Mouse (Mus musculus) hindbrain, embryonic 13.5 days (tissue): ENCODE measurements around the gene Hid1. TPM values are rescaled to one million over a fixed set of nuclear protein-coding genes. Genes with fewer than 3 reads are reported as not detected.
A peak's percentile ranks its signal among the peaks of the same experiment; 100 is the strongest.

Experiments
- ATAC-seq: fragments of 200-750 bp; cut with Nextera tagmentation; 2 replicates; pipeline ENCODE4 v1.8.0; 2017; ENCODE audit warnings: moderate TSS enrichment; ENCODE audit not compliant: low FRiP score
- H3K27ac ChIP-seq: fragments of 300-500 bp; sonication (generic); 2 replicates; pipeline ENCODE4 v1.5.1; 2015; ENCODE audit warnings: inconsistent platforms, mild to moderate bottlenecking, moderate library complexity
- H3K27me3 ChIP-seq: fragments of 300-500 bp; sonication (generic); 2 replicates; pipeline ENCODE4 v1.6.1; 2015; ENCODE audit warnings: mild to moderate bottlenecking, inconsistent platforms
- H3K36me3 ChIP-seq: fragments of 300-500 bp; sonication (generic); 2 replicates; pipeline ENCODE4 v1.6.1; 2015; ENCODE audit warnings: mild to moderate bottlenecking, inconsistent platforms
- H3K4me1 ChIP-seq: fragments of 300-500 bp; sonication (generic); replicated peaks from 2 replicates; pipeline ENCODE4 v1.6.1; 2015; ENCODE audit warnings: inconsistent platforms
- H3K4me2 ChIP-seq: fragments of 300-500 bp; sonication (generic); 2 replicates; pipeline ENCODE4 v1.6.1; 2015; ENCODE audit warnings: inconsistent platforms, mild to moderate bottlenecking, moderate library complexity
- H3K4me3 ChIP-seq: fragments of 300-500 bp; sonication (generic); 2 replicates; pipeline ENCODE4 v1.5.1; 2015; ENCODE audit warnings: mild to moderate bottlenecking, inconsistent platforms
- H3K9ac ChIP-seq: fragments of 300-500 bp; sonication (generic); 2 replicates; pipeline ENCODE4 v1.6.1; 2015; ENCODE audit warnings: mild to moderate bottlenecking, inconsistent platforms
- H3K9me3 ChIP-seq: fragments of 300-500 bp; sonication (generic); 2 replicates; pipeline ENCODE4 v1.6.1; 2016; ENCODE audit warnings: inconsistent platforms
- WGBS: fragments of 180-500 bp; shearing (Covaris S2); methylation state at CpG from one replicate; pipeline ENCODE4 v1.1.7; 2015; 5-methylcytosine and 5-hydroxymethylcytosine counted together
- polyA plus RNA-seq: library from polyadenylated mRNA; unstranded; fragments of >200 nt; fragmentation: Nextera tagmentation; extraction: Ambion mirVana; gene quantifications from 2 replicates; pipeline ENCODE4 v1.2.1, GENCODE M21; 2015

Gene Hid1
- polyA plus RNA-seq, 1 experiment from 2014 or later = 42.9 TPM

- no peaks in the 10 kb centered on the region for H3K9me3 ChIP-seq
- no peak overlapping the region for H3K9ac ChIP-seq
- peaks cover 46% of the 10 kb centered on the region for H3K27me3 ChIP-seq
- peaks cover 16% of the 10 kb centered on the region for H3K4me1 ChIP-seq
- H3K36me3 ChIP-seq = no peaks in the 10 kb centered on the region
- H3K4me3 ChIP-seq = no peak overlapping the region
- no peak overlapping the region for H3K27ac ChIP-seq
- no peak overlapping the region for H3K4me2 ChIP-seq
- WGBS = 48% methylated on average over 2 of the region's 2 CpGs
- ATAC-seq = no peak
These were observed 5.2 kb upstream of the Hid1 start for GRCm38 (mm10) chr11:115372737-115373136.

DNA sequence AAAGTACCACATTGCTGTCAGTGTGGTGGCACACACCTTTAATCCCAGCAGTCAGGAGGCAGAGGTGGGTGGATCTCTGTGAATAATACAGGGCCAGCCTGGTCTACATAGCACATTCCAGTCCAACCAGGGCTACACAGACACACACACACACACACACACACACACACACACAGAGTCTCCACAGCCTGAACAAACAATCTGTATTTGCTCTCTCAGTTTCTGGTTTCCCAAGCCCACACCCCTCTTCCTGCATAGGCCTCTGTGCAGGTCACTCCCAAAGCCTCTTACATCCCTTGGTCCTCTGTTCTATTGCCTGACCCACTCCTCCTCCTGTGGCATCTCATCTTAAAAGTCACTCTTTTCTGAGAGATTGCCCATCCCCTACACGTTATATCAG is 4.5 kb upstream of the Hid1 start:
- Histone ChIP-seq H3K9me3 (no peaks in the 10 kb centered on the region), H3K27me3 (peaks cover 46% of the 10 kb centered on the region), H3K27ac (no peak overlapping the region), H3K9ac (no peak overlapping the region), H3K4me3 (no peak overlapping the region), H3K4me2 (no peak overlapping the region), H3K4me1 (peaks cover 20% of the 10 kb centered on the region), H3K36me3 (no peaks in the 10 kb centered on the region)
- 69% methylated on average over 1 of the region's 1 CpGs for WGBS
- no peak for ATAC-seq

GRCm38 (mm10) chr11:115371354-115371753 is 3.8 kb upstream of the Hid1 start:
- H3K27me3 ChIP-seq = peaks cover 42% of the 10 kb centered on the region
- 48% methylated on average over 8 of the region's 8 CpGs for WGBS

GRCm38 (mm10) chr11:115370368-115370767 is 2.8 kb upstream of the Hid1 start:
- Histone ChIP-seq H3K4me2 (no peak overlapping the region), H3K4me1 (peaks cover 36% of the 10 kb centered on the region), H3K9me3 (no peaks in the 10 kb centered on the region), H3K9ac (no peak overlapping the region), H3K27me3 (peaks cover 39% of the 10 kb centered on the region), H3K4me3 (no peak overlapping the region), H3K36me3 (no peaks in the 10 kb centered on the region), H3K27ac (no peak overlapping the region)
- ATAC-seq = no peak
- WGBS = 57% methylated on average over 7 of the region's 7 CpGs

More at GRCm38 (mm10) chr11:115371354-115371753, 3.8 kb upstream of the Hid1 start:
- Histone ChIP-seq H3K27ac (no peak overlapping the region), H3K9ac (no peak overlapping the region; the same call in 1 of the 2 replicates), H3K4me3 (no peak overlapping the region), H3K4me2 (no peak overlapping the region), H3K36me3 (no peaks in the 10 kb centered on the region), H3K4me1 (peaks cover 26% of the 10 kb centered on the region), H3K9me3 (no peaks in the 10 kb centered on the region)
- ATAC-seq = no peak

DNA sequence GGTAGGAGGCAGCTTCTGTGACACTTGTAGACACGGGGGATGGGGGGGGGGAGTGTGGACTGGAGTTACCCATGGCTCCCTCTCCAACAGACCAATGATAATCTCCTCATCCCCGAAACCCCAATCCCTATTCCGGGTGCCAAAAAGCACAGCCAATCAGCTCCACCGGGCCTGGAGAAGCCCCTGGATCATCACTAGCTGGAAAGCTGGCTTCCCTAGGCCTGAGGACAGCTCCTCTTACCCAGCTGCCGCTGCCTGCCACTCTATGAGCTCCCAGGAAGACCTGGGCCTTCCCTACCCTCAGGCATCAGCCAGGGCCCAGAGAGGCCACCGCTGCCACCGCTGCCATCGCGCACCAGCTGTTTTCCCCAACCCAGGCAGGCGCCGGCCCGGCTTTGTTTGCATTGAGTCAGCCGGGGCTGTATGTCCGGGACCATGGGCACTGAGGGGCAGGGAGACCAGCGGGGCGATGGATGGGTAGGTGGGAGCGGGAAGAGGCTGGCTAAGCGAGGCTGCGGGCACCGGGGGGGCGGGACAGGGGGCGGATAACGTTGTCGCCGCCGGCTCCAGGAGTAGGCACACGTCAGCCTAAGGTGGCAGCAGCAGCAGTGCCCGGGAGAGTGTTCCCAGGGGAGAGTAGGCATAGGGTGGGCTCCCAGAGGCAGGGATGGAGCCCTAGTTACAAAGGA is 706 bp downstream of the Hid1 start:
- Histone ChIP-seq H3K9me3 (no peaks in the 10 kb centered on the region), H3K36me3 (no peaks in the 10 kb centered on the region), H3K9ac (peak overlapping the region; percentile 92), H3K4me2 (peak overlapping the region; percentile 93), H3K27ac (peak overlapping the region; percentile 92), H3K4me3 (peak overlapping the region; percentile 76), H3K27me3 (peaks cover 31% of the 10 kb centered on the region; the same call in 1 of the 2 replicates), H3K4me1 (peaks cover 33% of the 10 kb centered on the region)
- ATAC-seq = peak; percentile 78
- WGBS = 1% methylated on average over 28 of the region's 28 CpGs

DNA sequence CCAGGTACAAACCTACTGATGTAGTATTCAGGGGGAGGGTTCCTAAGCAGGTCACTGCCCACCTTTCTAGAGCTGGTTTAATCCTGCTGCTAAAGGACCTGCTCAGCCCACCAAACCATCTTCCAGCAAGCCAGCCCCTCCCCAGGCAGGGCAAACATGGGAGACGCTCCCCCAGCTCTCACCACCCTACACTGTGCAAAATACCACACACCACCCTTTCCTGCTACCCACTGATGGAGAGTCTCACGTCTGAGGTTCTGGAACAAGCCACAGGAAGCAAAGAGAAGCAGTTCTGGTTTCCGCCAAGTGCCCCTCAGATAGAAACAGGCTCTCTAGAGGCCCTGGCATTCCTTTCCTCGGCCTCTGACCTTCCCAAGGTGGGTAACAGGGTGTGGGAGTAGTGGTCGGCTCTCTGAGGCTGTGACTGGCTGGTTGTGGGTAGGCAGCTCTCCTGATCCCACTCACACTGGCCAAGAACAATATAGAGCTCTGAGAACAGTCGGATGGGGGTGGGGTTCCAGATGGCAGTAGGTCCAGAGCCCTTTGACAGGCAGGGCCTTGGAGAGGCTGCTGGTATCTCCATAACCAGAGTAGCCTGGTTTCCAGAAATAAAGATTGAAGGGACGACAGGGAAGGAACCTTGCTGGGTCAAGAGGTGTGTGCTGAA is 1.4 kb downstream of the Hid1 start:
- Histone ChIP-seq H3K4me3 (peak overlapping the region; percentile 76), H3K4me2 (peak overlapping the region; percentile 93), H3K27me3 (peaks cover 30% of the 10 kb centered on the region; the same call in 1 of the 2 replicates), H3K9me3 (no peaks in the 10 kb centered on the region), H3K4me1 (peaks cover 33% of the 10 kb centered on the region), H3K9ac (peak overlapping the region; percentile 92), H3K27ac (peak overlapping the region; percentile 92), H3K36me3 (no peaks in the 10 kb centered on the region)
- 44% methylated on average over 7 of the region's 7 CpGs for WGBS
- peak; percentile 57 for ATAC-seq

GRCm38 (mm10) chr11:115364136-115364535 is 3.4 kb downstream of the Hid1 start:
- ATAC-seq = no peak
- WGBS = 90% methylated on average over 3 of the region's 3 CpGs
- H3K9me3 ChIP-seq = no peaks in the 10 kb centered on the region
- H3K36me3 ChIP-seq = no peaks in the 10 kb centered on the region; the same call in 1 of the 2 replicates
- no peak overlapping the region for H3K27ac ChIP-seq
- no peak overlapping the region for H3K4me2 ChIP-seq
- 0 out of 2 replicates have a peak, but pooled peaks cover 18% of the 10 kb centered on the region for H3K27me3 ChIP-seq
- H3K4me3 ChIP-seq = no peak overlapping the region
- H3K4me1 ChIP-seq = peaks cover 42% of the 10 kb centered on the region
- H3K9ac ChIP-seq = no peak overlapping the region

- Histone ChIP-seq H3K27ac (peak overlapping the region; percentile 73), H3K4me3 (no peak overlapping the region), H3K4me1 (peaks cover 22% of the 10 kb centered on the region), H3K27me3 (peaks cover 23% of the 10 kb centered on the region), H3K9ac (peak overlapping the region; percentile 53; the same call in 1 of the 2 replicates), H3K4me2 (no peak overlapping the region), H3K36me3 (peaks cover 24% of the 10 kb centered on the region), H3K9me3 (no peaks in the 10 kb centered on the region)
- 59% methylated on average over 6 of the region's 6 CpGs for WGBS
- no peak for ATAC-seq
These were observed 7.8 kb downstream of the Hid1 start for GRCm38 (mm10) chr11:115359726-115360125.

DNA sequence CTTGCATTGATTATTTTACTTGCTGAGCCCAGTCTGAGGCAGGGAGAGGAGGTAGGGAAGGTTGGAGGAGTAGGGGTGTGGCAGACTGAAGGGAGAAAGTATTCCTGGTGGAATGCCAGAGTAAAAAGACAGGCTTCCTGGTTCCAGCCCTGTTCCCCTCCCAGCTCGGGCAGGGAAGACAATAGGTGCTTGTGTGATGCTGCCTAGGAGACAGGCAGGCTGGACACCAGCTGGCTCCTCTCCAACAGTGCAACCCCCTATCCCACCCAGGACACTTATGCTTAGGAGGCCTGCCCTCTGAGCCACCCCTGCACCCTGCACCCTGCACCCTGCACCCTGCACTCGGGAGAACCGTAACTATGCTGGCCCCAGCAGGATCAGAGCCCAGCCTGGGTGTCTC is 8.3 kb downstream of the Hid1 start:
- WGBS = 18% methylated on average over 3 of the region's 3 CpGs
- peaks cover 23% of the 10 kb centered on the region for H3K27me3 ChIP-seq
- H3K36me3 ChIP-seq = peaks cover 27% of the 10 kb centered on the region
- no peak for ATAC-seq
- peak overlapping the region; percentile 53 for H3K9ac ChIP-seq
- H3K4me1 ChIP-seq = peaks cover 22% of the 10 kb centered on the region
- peak overlapping the region; percentile 73 for H3K27ac ChIP-seq
- no peaks in the 10 kb centered on the region for H3K9me3 ChIP-seq
- H3K4me3 ChIP-seq = no peak overlapping the region
- 0 out of 2 replicates have a peak overlapping the region, but pooled peaks have one; percentile 10 for H3K4me2 ChIP-seq

GRCm38 (mm10) chr11:115358468-115358867 is 9.1 kb downstream of the Hid1 start:
- WGBS = 23% methylated on average over 5 of the region's 5 CpGs
- no peak overlapping the region for H3K4me3 ChIP-seq
- peak overlapping the region; percentile 73 for H3K27ac ChIP-seq
- peaks cover 23% of the 10 kb centered on the region for H3K27me3 ChIP-seq
- H3K4me2 ChIP-seq = no peak overlapping the region
- H3K9me3 ChIP-seq = no peaks in the 10 kb centered on the region
- peaks cover 16% of the 10 kb centered on the region for H3K4me1 ChIP-seq
- H3K36me3 ChIP-seq = peaks cover 30% of the 10 kb centered on the region
- 0 out of 2 replicates have a peak, but pooled peaks have one; percentile 50 for ATAC-seq
- H3K9ac ChIP-seq = peak overlapping the region; percentile 53

DNA sequence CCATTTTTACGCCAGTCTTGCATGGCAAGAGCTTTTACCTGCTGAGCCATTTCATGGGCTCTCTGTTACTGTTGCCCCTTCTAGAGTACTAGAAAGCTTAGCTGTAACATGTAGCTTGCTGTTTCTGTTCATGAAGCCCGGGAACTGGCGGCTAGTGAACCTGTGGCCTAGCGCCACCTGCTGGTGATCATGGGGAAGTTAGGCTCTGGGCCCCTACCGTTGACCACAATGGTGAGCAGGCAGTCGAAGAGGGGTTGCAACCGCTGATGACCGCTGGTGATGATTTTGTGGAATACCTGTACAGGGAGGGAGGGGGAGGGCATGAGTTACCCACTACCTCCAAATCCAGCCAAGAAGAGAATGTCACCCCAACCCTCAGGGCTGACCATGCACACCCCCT is 13.4 kb downstream of the Hid1 start:
- Histone ChIP-seq H3K4me1 (peaks cover 8% of the 10 kb centered on the region), H3K27me3 (peaks cover 26% of the 10 kb centered on the region), H3K9ac (no peak overlapping the region), H3K4me2 (no peak overlapping the region), H3K9me3 (no peaks in the 10 kb centered on the region), H3K36me3 (peaks cover 72% of the 10 kb centered on the region), H3K27ac (no peak overlapping the region), H3K4me3 (no peak overlapping the region)
- peak; percentile 27; the same call in 1 of the 2 replicates for ATAC-seq
- WGBS = 8% methylated on average over 8 of the region's 8 CpGs

DNA sequence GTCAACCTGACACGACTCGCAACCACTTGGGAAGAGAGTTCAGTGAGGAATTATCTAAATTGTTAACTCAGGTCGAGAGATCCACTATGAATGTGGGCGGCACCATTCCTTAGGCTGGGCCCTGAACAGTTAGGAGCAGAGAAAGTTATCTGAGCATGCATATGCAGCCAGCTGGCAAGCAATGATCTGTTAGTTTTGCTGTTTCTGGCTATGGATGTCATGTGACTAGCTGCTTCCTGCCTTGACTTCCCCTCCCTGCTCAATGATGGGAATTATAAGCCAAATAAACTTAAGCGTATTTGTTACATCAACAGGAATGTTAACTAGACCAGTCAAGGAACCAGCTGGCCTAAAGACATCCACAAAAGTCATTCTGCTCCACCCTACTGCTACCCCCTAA is 14.2 kb downstream of the Hid1 start:
- no peaks in the 10 kb centered on the region for H3K9me3 ChIP-seq
- H3K4me2 ChIP-seq = no peak overlapping the region
- no peak overlapping the region for H3K9ac ChIP-seq
- no peak overlapping the region for H3K4me3 ChIP-seq
- H3K4me1 ChIP-seq = no peaks in the 10 kb centered on the region
- no peak for ATAC-seq
- H3K27me3 ChIP-seq = peaks cover 31% of the 10 kb centered on the region
- H3K27ac ChIP-seq = no peak overlapping the region
- 92% methylated on average over 5 of the region's 5 CpGs for WGBS
- H3K36me3 ChIP-seq = peaks cover 80% of the 10 kb centered on the region
